Mouse (Mus musculus) olfactory bulb, adult 2 months (tissue): Measurements from ENCODE around the gene Sult2b1. TPM values are rescaled to one million over a fixed set of nuclear protein-coding genes. Genes with fewer than 3 reads are reported as not detected.

ENCODE experiments used
- H3K27ac ChIP-seq: fragments of 200-500 bp; 2 replicates; pipeline ENCODE4 v1.5.1; 2012; ENCODE audit warnings: low read depth, low read length; ENCODE audit not compliant: insufficient read depth
- H3K4me1 ChIP-seq: fragments of 200-500 bp; 2 replicates; pipeline ENCODE4 v1.6.1; 2012; ENCODE audit warnings: low read length; ENCODE audit not compliant: control insufficient read depth, insufficient read depth
- H3K4me3 ChIP-seq: fragments of 200-500 bp; 2 replicates; pipeline ENCODE4 v1.5.1; 2012; ENCODE audit warnings: mild to moderate bottlenecking, low read depth, low read length, moderate library complexity; ENCODE audit not compliant: insufficient read depth
- CTCF ChIP-seq: fragments of 200-500 bp; IDR thresholded peaks from 2 replicates; pipeline ENCODE4 v1.5.1; 2012; ENCODE audit warnings: low read depth, mild to moderate bottlenecking, low read length, moderate library complexity; ENCODE audit not compliant: insufficient read depth
- POLR2A ChIP-seq: fragments of 200-500 bp; IDR thresholded peaks from 2 replicates; pipeline ENCODE4 v1.6.1; 2012; ENCODE audit warnings: mild to moderate bottlenecking, low read depth, low read length, moderate library complexity; ENCODE audit not compliant: insufficient read depth
- WGBS: fragments of 180-500 bp; shearing (Covaris S2); methylation state at CpG from one replicate; pipeline ENCODE4 v1.1.7; 2018; 5-methylcytosine and 5-hydroxymethylcytosine counted together
- polyA plus RNA-seq: library from polyadenylated mRNA; stranded (reverse); fragments of >200 nt; gene quantifications from 2 replicates; pipeline ENCODE4 v1.2.4, GENCODE M21; 2012; ENCODE audit warnings: low replicate concordance; ENCODE audit not compliant: missing spikeins, insufficient read depth, insufficient read length

Gene Sult2b1
- not detected in 2 replicates for polyA plus RNA-seq

DNA sequence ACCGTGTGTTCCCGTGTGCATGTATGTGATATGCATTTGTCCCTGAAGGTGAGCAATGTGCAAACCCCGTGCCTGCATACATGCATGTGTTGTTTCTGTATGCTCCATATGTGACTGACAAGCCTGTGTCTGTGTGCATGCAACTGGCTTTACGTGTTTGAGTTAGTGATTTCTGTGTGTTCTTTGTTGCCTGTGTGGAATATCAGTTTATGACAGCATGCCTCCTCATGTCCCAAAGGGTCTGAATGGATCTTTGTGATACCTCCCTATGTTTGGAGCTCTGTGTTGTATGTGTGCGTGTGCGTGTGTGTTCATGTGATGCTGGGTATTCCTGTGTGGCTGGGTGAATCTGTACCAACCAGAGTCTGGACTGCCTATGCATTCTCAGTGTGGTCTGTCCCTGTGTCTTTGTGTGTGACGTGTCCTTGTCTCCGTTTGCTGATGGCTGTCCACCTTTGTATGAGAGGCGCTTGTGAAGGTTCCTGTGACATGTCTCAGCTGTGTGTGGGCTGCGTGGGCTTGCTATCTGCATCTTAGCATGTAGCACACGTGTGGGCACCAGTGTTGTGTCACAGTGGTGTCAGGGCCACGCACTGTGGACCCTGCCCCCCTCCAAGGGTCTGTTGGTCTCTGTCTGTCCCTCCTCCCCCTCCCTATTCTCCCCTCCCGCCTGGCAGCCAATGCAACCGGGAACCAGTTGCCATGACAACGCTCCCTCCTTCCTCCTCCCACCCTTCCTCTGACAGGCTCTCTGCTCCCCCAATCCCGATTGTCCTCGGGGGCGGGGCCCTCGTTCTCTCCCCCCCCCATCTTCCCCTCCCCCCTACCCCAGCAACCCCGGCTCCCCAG, at the start of gene Sult2b1:
Gene Sult2b1, minus strand, starts transcription at position 146 of the 849 bp plus-strand sequence.
- peak within 1 kb of the TSS; percentile 74 for H3K27ac ChIP-seq
- 8% methylated on average over 20 of the region's 20 CpGs for WGBS
- TF ChIP-seq CTCF, result no peak
- TF ChIP-seq POLR2A, result peak; percentile 27; the same call in 1 of the 2 replicates
- H3K4me3 ChIP-seq, result peak within 1 kb of the TSS; percentile 95
- peaks cover 28% of the 10 kb centered on the region for H3K4me1 ChIP-seq

DNA sequence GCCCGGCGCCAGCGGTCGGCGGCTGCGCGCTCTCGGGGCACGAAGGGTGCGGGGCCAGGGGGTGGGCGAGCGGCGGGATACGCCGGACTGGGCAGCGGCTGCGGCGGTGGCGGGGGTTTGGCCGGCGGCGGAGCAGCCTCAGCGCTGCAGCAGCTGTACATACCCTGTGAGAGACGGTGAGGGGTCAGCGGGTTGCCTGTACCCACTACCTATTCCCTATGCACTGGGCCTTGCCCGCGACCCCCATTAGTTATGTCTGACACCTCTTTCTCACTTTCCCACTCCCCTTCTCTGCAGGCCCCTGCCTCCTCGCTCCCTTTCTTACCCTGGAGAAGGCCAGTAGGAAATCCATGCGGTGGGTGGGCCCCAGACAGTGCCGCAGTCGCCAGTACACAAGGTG, 49.5 kb upstream of the Sult2b1 start:
- TF ChIP-seq POLR2A (no peak), CTCF (no peak)
- peak overlapping the region; percentile 44; the same call in 1 of the 2 replicates for H3K4me3 ChIP-seq
- no peak overlapping the region for H3K27ac ChIP-seq
- WGBS, result 24% methylated on average over 31 of the region's 31 CpGs
- H3K4me1 ChIP-seq, result peaks cover 18% of the 10 kb centered on the region

DNA sequence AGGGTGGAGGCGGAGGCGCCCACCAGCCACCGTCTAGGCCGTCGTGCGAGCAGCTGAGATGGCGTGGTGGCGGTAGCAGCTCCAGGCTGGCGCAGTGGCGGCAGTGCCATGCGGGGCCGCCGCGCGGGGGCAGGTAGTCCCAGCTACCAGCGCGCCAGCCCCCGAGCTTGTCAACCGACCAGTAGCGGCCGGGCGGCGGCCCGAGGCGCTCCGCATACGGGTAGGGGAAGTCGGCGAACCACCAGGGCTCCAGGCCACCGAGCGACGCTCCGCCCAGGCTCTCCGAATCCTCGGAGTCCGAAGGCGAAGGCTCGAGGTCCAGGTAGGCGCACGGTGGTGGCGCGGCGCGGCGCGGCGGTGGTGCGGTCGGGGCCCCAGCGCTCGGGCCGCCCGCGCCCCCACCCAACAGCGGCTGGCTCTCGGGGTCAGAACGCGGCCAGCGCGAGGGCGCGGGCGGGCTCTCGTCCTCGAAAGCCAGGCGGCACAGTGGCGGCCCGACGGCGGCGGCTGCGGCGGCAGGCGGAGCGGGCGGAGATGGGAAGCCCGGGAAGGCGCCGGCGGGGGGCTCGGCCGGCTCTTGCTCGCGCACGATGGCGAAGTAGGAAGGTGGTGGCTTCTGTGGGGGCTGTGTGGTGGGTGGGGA, 48.8 kb upstream of the Sult2b1 start:
- TF ChIP-seq POLR2A (no peak), CTCF (no peak)
- Histone ChIP-seq H3K27ac (no peak overlapping the region), H3K4me3 (peak overlapping the region; percentile 44), H3K4me1 (peaks cover 18% of the 10 kb centered on the region)
- WGBS, result 9% methylated on average over 83 of the region's 86 CpGs

DNA sequence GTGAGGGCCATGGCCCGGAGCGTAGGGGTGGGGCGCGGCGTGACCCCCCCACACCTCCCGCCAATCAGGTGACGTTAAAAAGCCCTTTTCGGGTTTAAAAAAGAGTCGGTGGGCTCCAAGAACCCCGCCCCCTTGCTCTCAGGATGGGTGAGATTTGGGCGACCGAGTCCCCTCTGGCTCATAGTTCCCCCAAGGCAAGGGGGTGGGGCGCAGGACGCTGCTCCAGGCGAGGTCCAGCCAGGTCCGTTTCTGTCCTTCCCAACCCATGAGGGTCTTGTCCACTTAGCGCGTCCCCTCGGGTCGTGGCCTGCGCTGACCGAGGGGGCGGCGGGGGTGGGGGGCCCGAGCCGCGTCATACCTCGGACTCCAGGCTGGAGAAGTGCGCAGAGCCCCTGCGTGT, 48.0 kb upstream of the Sult2b1 start:
- 13% methylated on average over 30 of the region's 30 CpGs for WGBS
- H3K4me3 ChIP-seq, result peak overlapping the region; percentile 44
- TF ChIP-seq CTCF, result no peak
- TF ChIP-seq POLR2A, result no peak
- no peak overlapping the region for H3K27ac ChIP-seq
- peaks cover 18% of the 10 kb centered on the region for H3K4me1 ChIP-seq

DNA sequence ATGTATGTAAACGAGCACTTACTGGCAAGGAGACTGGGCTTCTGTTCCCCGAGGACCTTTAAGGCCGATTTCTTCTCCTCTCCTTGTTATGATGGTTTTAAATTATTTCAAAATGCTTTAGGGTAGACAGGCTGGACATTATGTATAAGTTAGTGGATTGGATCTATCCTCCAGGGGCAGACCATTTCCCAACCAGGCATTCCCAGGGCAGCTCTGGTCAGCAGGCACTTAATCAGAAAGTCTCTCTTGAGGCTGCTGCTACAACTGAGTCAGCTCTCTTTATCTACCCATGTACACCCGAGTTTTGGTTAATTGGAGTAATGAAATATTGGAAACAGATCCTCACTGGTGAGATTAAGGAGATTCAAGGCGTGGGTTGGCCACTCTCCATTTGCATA, 46.7 kb upstream of the Sult2b1 start:
- peak overlapping the region; percentile 99; the same call in 1 of the 2 replicates for H3K27ac ChIP-seq
- WGBS, result 19% methylated on average over 5 of the region's 5 CpGs
- H3K4me1 ChIP-seq, result peaks cover 18% of the 10 kb centered on the region
- TF ChIP-seq CTCF (no peak), POLR2A (no peak)
- no peak overlapping the region for H3K4me3 ChIP-seq

DNA sequence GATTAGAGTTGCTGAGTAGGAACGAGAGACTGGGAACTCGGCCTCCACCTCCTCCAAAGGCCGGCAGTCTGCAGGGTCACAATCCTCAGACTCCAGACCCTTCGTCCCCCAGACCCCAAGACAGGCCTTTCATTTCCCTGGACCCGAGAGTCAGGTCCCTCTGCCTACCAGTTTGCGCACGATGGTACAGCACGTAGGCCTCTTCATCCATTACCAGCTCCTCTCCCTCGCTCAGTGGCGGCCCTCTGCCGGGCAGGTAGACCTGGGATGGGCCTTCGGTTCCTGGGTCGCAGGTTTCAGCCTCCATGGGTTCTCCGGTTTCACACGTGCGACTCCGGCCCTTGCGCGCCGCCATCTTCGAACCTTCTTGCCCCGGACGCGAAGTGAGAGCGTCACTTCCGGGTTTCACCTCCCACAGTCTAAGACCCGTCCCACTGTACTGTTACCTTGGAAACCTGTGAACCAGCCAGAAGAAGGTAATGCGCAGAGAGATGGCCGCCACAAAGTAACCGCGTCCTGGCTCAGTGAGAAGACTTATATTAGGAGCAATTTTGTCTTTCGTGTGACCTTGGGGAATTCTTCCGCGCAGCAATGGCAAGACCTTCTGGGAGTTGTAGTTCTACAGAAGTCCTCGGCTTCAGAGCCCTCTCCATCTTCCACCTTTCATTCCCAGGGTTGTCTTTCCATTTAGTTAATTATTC, 46.1 kb upstream of the Sult2b1 start, which contains the start of gene Grwd1:
Gene Grwd1, minus strand, starts transcription at position 518 of the 701 bp plus-strand sequence.
- Histone ChIP-seq H3K4me3 (peak within 1 kb of the TSS; percentile 83), H3K4me1 (peaks cover 18% of the 10 kb centered on the region), H3K27ac (peak within 1 kb of the TSS; percentile 99)
- under 1% methylated on average over 35 of the region's 35 CpGs for WGBS
- no peak for TF ChIP-seq CTCF
- TF ChIP-seq POLR2A, result no peak; the same call in 1 of the 2 replicates

DNA sequence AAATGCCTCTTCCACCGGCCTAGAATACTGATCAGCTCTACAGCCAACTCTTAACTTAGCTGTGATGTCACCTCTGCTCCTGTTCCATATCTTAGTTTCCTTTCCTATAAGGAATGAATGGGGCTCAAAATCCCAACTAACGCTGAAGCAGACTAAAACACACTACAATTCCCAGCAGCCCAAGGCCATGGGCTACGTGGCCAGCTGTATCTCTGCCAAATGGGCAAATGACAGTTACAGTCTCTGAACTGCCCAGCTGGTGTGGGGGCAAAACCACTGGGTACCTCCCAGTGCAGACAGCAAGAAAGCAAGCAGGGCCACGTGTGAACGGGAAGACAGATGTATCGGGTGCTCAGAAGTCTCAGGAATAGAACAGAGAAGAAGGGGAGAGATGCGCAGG, 42.2 kb upstream of the Sult2b1 start:
- 80% methylated on average over 7 of the region's 7 CpGs for WGBS
- H3K27ac ChIP-seq, result no peak overlapping the region
- TF ChIP-seq POLR2A, result no peak
- TF ChIP-seq CTCF, result no peak
- peaks cover 9% of the 10 kb centered on the region for H3K4me1 ChIP-seq
- H3K4me3 ChIP-seq, result no peak overlapping the region

DNA sequence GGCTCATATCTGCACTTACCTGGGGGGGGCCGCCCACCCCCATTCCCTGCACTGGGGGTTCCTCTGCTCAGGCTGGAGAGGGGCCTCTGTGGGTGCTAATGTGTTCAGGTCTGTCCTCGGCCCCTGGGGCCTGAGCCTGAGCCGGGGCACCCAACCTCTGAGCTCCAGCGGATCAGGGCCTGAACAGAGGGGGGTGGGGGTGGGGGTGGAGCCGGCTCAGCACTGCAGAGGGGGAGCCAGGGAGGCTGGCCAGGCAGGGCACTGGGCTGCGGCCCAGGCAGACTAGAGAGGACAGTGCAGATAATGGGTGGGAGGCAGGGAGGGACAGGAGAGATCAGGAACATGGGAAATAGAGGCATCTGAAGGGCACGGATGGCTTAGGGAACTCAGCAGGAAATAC, 40.1 kb upstream of the Sult2b1 start, which contains the start of gene Kcnj14:
Gene Kcnj14, minus strand, starts transcription at position 185 of the 400 bp plus-strand sequence.
- Histone ChIP-seq H3K4me3 (no peak within 1 kb of the TSS), H3K4me1 (no peaks in the 10 kb centered on the region; the same call in 1 of the 2 replicates), H3K27ac (no peak within 1 kb of the TSS)
- no peak for TF ChIP-seq CTCF
- no peak for TF ChIP-seq POLR2A
- 68% methylated on average over 7 of the region's 7 CpGs for WGBS

DNA sequence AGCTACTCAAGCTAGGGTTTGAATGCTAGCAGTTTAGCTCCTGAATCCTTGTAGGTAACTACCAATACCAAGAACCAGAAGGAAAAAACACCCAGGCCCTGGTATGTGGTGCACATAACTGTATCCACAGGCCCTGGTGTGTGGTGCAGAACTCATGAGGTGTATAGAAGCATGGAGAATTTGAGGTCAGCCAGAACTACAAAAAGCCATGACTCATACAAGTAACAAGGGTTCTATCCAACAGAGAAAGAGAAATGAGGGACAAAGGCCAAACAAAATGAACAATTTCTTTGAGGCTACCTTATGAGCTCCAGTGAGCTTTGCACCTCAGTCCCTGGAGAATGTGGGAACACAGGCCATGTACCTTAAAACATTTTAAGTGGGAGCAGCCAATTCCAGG, 36.4 kb upstream of the Sult2b1 start:
- TF ChIP-seq POLR2A (no peak), CTCF (no peak)
- Histone ChIP-seq H3K4me3 (no peak overlapping the region), H3K4me1 (no peaks in the 10 kb centered on the region; the same call in 1 of the 2 replicates), H3K27ac (no peak overlapping the region)
